Mouse (Mus musculus) hindbrain, postnatal 0 days (tissue): ENCODE measurements at regions not wholly inside any gene's neighbourhood (a gene's known extent, or its start where the extent isn't known, plus 50 kb on each side); places are given as distances from the start of the nearest gene placed in this dataset.

ENCODE experiments used
- ATAC-seq: fragments of 200-750 bp; cut with Nextera tagmentation; 2 replicates; pipeline ENCODE4 v1.8.0; 2017; ENCODE audit warnings: mild to moderate bottlenecking, moderate TSS enrichment, moderate library complexity
- DNase-seq: peaks from one replicate; pipeline ENCODE4 v3.0.0-alpha.2; 2015; ENCODE audit warnings: low spot score
- H3K27ac ChIP-seq: fragments of 300-500 bp; sonication (generic); 2 replicates; pipeline ENCODE4 v1.5.1; 2014; ENCODE audit warnings: mild to moderate bottlenecking
- H3K27me3 ChIP-seq: fragments of 300-500 bp; sonication (generic); 2 replicates; pipeline ENCODE4 v1.6.1; 2014; ENCODE audit warnings: low read length, mixed read lengths; ENCODE audit not compliant: insufficient read depth
- H3K36me3 ChIP-seq: fragments of 300-500 bp; sonication (generic); 2 replicates; pipeline ENCODE4 v1.6.1; 2014; ENCODE audit warnings: low read length, mixed read lengths; ENCODE audit not compliant: insufficient read depth
- H3K4me1 ChIP-seq: fragments of 300-500 bp; sonication (generic); 2 replicates; pipeline ENCODE4 v1.6.1; 2014; ENCODE audit warnings: antibody characterized with exemption, low read length, mixed read lengths; ENCODE audit not compliant: insufficient read depth
- H3K4me2 ChIP-seq: fragments of 300-500 bp; sonication (generic); 2 replicates; pipeline ENCODE4 v1.6.1; 2014; ENCODE audit warnings: low read depth, mild to moderate bottlenecking, low read length, moderate library complexity, mixed read lengths
- H3K4me3 ChIP-seq: fragments of 300-500 bp; sonication (generic); 2 replicates; pipeline ENCODE4 v1.5.1; 2014; ENCODE audit warnings: low read length
- H3K9ac ChIP-seq: fragments of 300-500 bp; sonication (generic); replicated peaks from 2 replicates; pipeline ENCODE4 v1.6.1; 2014; ENCODE audit warnings: mild to moderate bottlenecking, low read length, moderate library complexity, mixed read lengths
- H3K9me3 ChIP-seq: fragments of 300-500 bp; sonication (generic); 2 replicates; pipeline ENCODE4 v1.6.1; 2016; ENCODE audit warnings: low read length, mixed read lengths
- CTCF ChIP-seq: IDR thresholded peaks from 2 replicates; pipeline ENCODE4 v1.5.1; 2016; ENCODE audit warnings: antibody characterized with exemption, control low read depth, low read depth
- WGBS: fragments of 180-500 bp; shearing (Covaris S2); extraction: QIAGEN DNeasy Blood & Tissue Kit; methylation state at CpG from one replicate; pipeline ENCODE4 v1.1.7; 2014; 5-methylcytosine and 5-hydroxymethylcytosine counted together

- Histone ChIP-seq H3K36me3 (no peaks in the 10 kb centered on the region), H3K4me1 (no peaks in the 10 kb centered on the region), H3K4me3 (no peak overlapping the region), H3K9me3 (no peaks in the 10 kb centered on the region), H3K27ac (no peak overlapping the region), H3K9ac (no peak overlapping the region), H3K27me3 (no peaks in the 10 kb centered on the region), H3K4me2 (no peak overlapping the region)
- WGBS = 66% methylated on average over 2 of the region's 2 CpGs
- ATAC-seq (no peak), DNase-seq (no peak)
- no peak for TF ChIP-seq CTCF
Measured at GRCm38 (mm10) chr3:67773403-67773802, 118.6 kb upstream of the Iqcj start.

- no peak overlapping the region for H3K9ac ChIP-seq
- no peak overlapping the region for H3K4me2 ChIP-seq
- no peak overlapping the region for H3K27ac ChIP-seq
- ATAC-seq = no peak
- H3K4me1 ChIP-seq = no peaks in the 10 kb centered on the region
- no peaks in the 10 kb centered on the region for H3K36me3 ChIP-seq
- TF ChIP-seq CTCF = no peak
- DNase-seq = no peak
- no peaks in the 10 kb centered on the region for H3K9me3 ChIP-seq
- no peak overlapping the region for H3K4me3 ChIP-seq
- WGBS = 88% methylated on average over 4 of the region's 4 CpGs
- no peaks in the 10 kb centered on the region for H3K27me3 ChIP-seq
Measured at GRCm38 (mm10) chr3:67782177-67782576, 109.8 kb upstream of the Iqcj start.

DNA sequence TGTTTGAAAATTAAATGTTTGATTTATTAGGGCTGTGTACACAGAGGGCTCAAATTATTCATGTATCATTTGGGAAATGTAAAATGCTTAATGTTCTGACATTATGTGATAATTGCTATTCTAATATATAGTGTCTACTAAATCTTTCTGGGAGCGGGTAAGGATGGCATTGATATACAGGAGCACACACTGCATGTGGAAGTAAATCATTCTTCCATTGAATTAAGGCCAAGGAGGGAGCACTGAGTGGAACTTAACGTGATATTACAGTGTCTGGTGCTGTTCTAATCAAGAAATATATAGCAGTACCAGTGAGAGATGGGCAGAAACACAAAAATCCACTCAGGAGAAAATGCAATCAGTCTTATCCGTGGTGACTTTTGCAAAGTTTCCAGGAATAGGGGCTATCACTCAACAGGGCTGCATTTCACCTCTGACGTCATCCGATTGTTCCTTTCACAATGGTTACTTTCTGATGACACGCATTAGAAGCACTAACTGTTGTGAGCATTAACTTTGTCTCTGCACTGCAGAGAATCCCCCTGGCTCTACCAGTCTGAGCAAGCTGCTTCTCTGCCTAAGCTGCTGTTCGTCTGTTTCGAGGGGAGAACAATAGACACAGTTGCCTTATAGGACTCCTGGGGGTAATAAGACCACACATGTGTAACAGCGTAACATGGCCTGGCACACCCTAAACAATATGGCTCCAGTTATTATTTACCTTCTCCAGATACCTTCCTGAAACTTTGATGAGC lies 85.0 kb upstream of the Iqcj start:
- 49% methylated on average over 9 of the region's 9 CpGs for WGBS
- no peak for DNase-seq
- Histone ChIP-seq H3K27me3 (no peaks in the 10 kb centered on the region), H3K36me3 (no peaks in the 10 kb centered on the region), H3K27ac (no peak overlapping the region), H3K9ac (no peak overlapping the region), H3K4me1 (no peaks in the 10 kb centered on the region), H3K4me3 (no peak overlapping the region), H3K9me3 (no peaks in the 10 kb centered on the region), H3K4me2 (no peak overlapping the region)
- no peak for TF ChIP-seq CTCF
- 0 out of 2 replicates have a peak, but pooled peaks have one; percentile 15 for ATAC-seq

DNA sequence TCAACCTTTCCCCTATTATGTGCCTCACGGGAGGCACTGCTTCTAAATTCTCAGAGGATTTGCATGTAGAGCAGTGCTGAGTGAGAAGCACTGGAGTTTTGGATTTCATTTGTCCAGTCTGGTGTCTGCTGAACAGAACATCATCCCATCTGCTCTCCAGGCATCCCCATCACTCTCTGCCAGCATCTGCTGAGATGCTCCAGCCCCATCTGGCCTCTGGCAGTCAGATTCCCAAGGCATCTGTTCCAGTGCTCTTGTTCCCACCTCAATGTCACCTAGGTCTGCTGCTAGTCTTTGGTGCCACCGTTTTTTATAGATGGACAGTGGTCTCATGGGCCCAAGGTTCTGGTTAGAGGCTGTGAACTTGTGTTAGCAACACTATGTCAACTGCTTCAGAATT lies 63.9 kb upstream of the Iqcj start:
- H3K27ac ChIP-seq = no peak overlapping the region
- 62% methylated on average over 2 of the region's 2 CpGs for WGBS
- no peak overlapping the region for H3K4me2 ChIP-seq

DNA sequence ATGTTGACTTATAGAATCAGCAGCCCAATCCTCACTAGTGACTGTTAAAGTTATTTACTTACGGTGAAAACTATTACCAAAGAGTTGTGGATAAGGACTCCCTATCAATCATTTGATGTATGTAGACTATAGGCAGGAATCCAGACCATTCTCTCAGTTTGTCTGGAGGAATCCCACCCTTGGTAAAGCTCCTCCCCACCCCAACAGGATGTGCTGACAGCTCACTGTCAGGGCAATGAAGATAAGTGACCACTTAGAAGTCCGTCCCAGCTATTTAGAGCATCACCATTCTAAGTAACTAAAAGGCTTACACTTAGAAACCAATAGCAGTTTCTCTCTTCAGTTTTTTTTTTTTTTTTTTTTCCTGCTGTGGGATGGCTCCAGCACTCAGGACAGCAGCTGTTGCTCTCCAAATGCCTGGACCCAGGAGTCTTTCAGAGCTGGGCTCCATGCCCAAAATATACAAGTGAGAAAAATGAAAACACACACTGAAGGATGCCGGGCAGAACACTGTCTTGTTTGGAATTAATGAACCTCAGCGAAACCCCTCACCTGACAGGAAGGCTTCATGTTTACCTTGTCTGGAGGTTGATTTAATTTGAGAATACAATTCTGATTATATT lies 58.9 kb upstream of the Iqcj start:
- WGBS = 39% methylated on average over 4 of the region's 4 CpGs
- ATAC-seq = 0 out of 2 replicates have a peak, but pooled peaks have one; percentile 49

More for the DNA sequence above, 63.9 kb upstream of the Iqcj start:
- no peak for TF ChIP-seq CTCF
- Histone ChIP-seq H3K9me3 (peaks cover 4% of the 10 kb centered on the region; the same call in 1 of the 2 replicates), H3K27me3 (no peaks in the 10 kb centered on the region), H3K36me3 (no peaks in the 10 kb centered on the region), H3K4me3 (no peak overlapping the region), H3K4me1 (no peaks in the 10 kb centered on the region), H3K9ac (no peak overlapping the region)
- ATAC-seq (no peak), DNase-seq (no peak)

More for the DNA sequence above, 58.9 kb upstream of the Iqcj start:
- TF ChIP-seq CTCF = no peak
- H3K4me1 ChIP-seq = no peaks in the 10 kb centered on the region
- H3K9ac ChIP-seq = no peak overlapping the region
- H3K4me3 ChIP-seq = no peak overlapping the region
- no peaks in the 10 kb centered on the region for H3K9me3 ChIP-seq
- H3K4me2 ChIP-seq = no peak overlapping the region
- no peaks in the 10 kb centered on the region for H3K27me3 ChIP-seq
- peak; percentile 77 for DNase-seq
- no peak overlapping the region for H3K27ac ChIP-seq
- H3K36me3 ChIP-seq = no peaks in the 10 kb centered on the region
